ENCODE assay signal across 8 mouse cellular contexts in the genomic region with DNA sequence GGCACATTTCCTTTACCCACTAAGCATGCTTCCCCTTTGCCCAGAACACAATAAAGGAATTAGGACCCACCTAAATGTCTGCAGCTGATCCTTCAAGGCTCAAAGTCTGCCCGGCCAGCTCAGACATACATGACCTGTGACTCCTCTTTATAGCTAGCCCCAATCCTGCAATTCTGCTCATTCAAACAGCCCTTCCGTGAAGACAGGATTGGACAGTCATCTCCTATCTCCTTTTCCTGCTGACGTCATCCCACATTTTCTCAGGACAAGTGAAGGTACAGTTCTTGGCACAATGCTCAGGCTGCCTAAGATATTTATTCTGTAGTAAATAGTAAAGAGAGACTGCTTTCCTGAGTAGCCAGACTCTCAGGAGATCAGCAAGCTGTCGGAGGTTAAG. TPM values are rescaled to one million over a fixed set of nuclear protein-coding genes. Genes with fewer than 3 reads are reported as not detected.
DNase-seq lines count a peak whose midpoint lies in the region; ATAC-seq and TF ChIP-seq lines count a peak whose summit lies in the region.

No protein-coding gene starts in this region.

- H3K4me1 ChIP-seq in forebrain, embryonic 12.5 days: peaks cover 73% of the 10 kb centered on the region
- peaks cover 62% of the 10 kb centered on the region for H3K4me1 ChIP-seq in limb, embryonic 15.5 days
- peaks cover 4% of the 10 kb centered on the region; the same call in 1 of the 2 replicates for H3K4me1 ChIP-seq in neural tube, embryonic 14.5 days (ENCODE audit: control insufficient read depth, insufficient read depth, low read length)

- peak overlapping the region; percentile 96 for H3K4me2 ChIP-seq in forebrain, embryonic 12.5 days
- H3K4me2 ChIP-seq in limb, embryonic 15.5 days: peak overlapping the region; percentile 72
- peak overlapping the region; percentile 96 for H3K4me2 ChIP-seq in neural tube, embryonic 14.5 days (ENCODE audit: low read depth, low read length)

- no peak for TF ChIP-seq CTCF in layer of hippocampus, adult 2 months (conservative IDR thresholded peaks at IDR 0.05)

- DNase-seq in layer of hippocampus, adult 2 months (ENCODE audit: low spot score in 2 of 2): no peak
- DNase-seq in layer of hippocampus, adult 9-10 months (ENCODE audit: low spot score): no peak
- no peak for DNase-seq in gastrocnemius, postnatal 4 days (ENCODE audit: low spot score in 2 of 2)
- no peak for DNase-seq in MN1 (ENCODE audit: low spot score)
- no peak for DNase-seq in cerebellum, adult 9-11 months

- no peaks in the 10 kb centered on the region for H3K9me3 ChIP-seq in forebrain, embryonic 12.5 days
- no peaks in the 10 kb centered on the region for H3K9me3 ChIP-seq in limb, embryonic 15.5 days
- no peaks in the 10 kb centered on the region for H3K9me3 ChIP-seq in neural tube, embryonic 14.5 days (ENCODE audit: control insufficient read depth, low read length)

- 24% methylated on average over 4 of the region's 4 CpGs for WGBS in forebrain, embryonic 12.5 days
- 33% methylated on average over 4 of the region's 4 CpGs for WGBS in limb, embryonic 15.5 days
- WGBS in neural tube, embryonic 14.5 days: 16% methylated on average over 4 of the region's 4 CpGs

- H3K27me3 ChIP-seq in forebrain, embryonic 12.5 days: peaks cover 21% of the 10 kb centered on the region
- no peaks in the 10 kb centered on the region for H3K27me3 ChIP-seq in limb, embryonic 15.5 days
- peaks cover 5% of the 10 kb centered on the region for H3K27me3 ChIP-seq in neural tube, embryonic 14.5 days (ENCODE audit: control insufficient read depth, insufficient read depth, low read length)

- no peak overlapping the region for H3K9ac ChIP-seq in forebrain, embryonic 12.5 days
- H3K9ac ChIP-seq in limb, embryonic 15.5 days: no peak overlapping the region; the same call in 1 of the 2 replicates
- H3K9ac ChIP-seq in neural tube, embryonic 14.5 days (replicated peaks; ENCODE audit: low read depth, low read length): no peak overlapping the region

- peak overlapping the region; percentile 86 for H3K4me3 ChIP-seq in layer of hippocampus, adult 2 months
- peak overlapping the region; percentile 75; the same call in 1 of the 2 replicates for H3K4me3 ChIP-seq in forebrain, embryonic 12.5 days (replicated peaks)
- H3K4me3 ChIP-seq in limb, embryonic 15.5 days: peak overlapping the region; percentile 83
- H3K4me3 ChIP-seq in neural tube, embryonic 14.5 days (ENCODE audit: low read depth, low read length): peak overlapping the region; percentile 62

- ATAC-seq in forebrain, embryonic 12.5 days (ENCODE audit: low FRiP score): no peak
- ATAC-seq in limb, embryonic 15.5 days (ENCODE audit: insufficient number of reproducible peaks, low FRiP score, low TSS enrichment, low read depth): no peak
- no peak for ATAC-seq in neural tube, embryonic 14.5 days (ENCODE audit: low read depth)

- H3K27ac ChIP-seq in layer of hippocampus, adult 2 months: peak overlapping the region; percentile 97
- peak overlapping the region; percentile 70; the same call in 1 of the 2 replicates for H3K27ac ChIP-seq in forebrain, embryonic 12.5 days
- H3K27ac ChIP-seq in limb, embryonic 15.5 days: peak overlapping the region; percentile 95
- no peak overlapping the region for H3K27ac ChIP-seq in neural tube, embryonic 14.5 days (ENCODE audit: low read depth, low read length)

- no peaks in the 10 kb centered on the region for H3K36me3 ChIP-seq in forebrain, embryonic 12.5 days (replicated peaks)
- 0 out of 2 replicates have a peak, but pooled peaks cover 4% of the 10 kb centered on the region for H3K36me3 ChIP-seq in limb, embryonic 15.5 days
- no peaks in the 10 kb centered on the region for H3K36me3 ChIP-seq in neural tube, embryonic 14.5 days (ENCODE audit: control insufficient read depth, insufficient read depth, low read length)

RNA-seq across cellular contexts. Expression of a gene that starts 1.6 kb away (rescaled TPM):
- total RNA-seq in layer of hippocampus, adult 2 months (2021): 10 to 100 TPM; 24.6 to 27.2 TPM
- 6.8 and 7.8 TPM in 2 replicates for polyA plus RNA-seq in forebrain, embryonic 12.5 days (2016; fragmentation: Nextera tagmentation; extraction: Ambion mirVana)
- 13.2 and 13.8 TPM in 2 replicates for polyA plus RNA-seq in limb, embryonic 15.5 days (2015; fragmentation: Nextera tagmentation; extraction: Ambion mirVana)
- 4.2 and 4.5 TPM in 2 replicates for polyA plus RNA-seq in neural tube, embryonic 14.5 days (2014; fragmentation: Nextera tagmentation; extraction: Ambion mirVana)
- total RNA-seq in gastrocnemius, postnatal 4 days (2021): 10 to 100 TPM; 22.0 to 23.3 TPM
